Mouse (Mus musculus) neural tube, embryonic 15.5 days (tissue): Measurements from ENCODE around the gene Sec24b. TPM values are rescaled to one million over a fixed set of nuclear protein-coding genes. Genes with fewer than 3 reads are reported as not detected.

Experiments used
- ATAC-seq: fragments of 200-750 bp; cut with Nextera tagmentation; 2 replicates; pipeline ENCODE4 v1.8.0; 2017; ENCODE audit warnings: mild to moderate bottlenecking, moderate TSS enrichment, moderate library complexity; ENCODE audit not compliant: low FRiP score
- H3K27ac ChIP-seq: fragments of 300-500 bp; sonication (generic); replicated peaks from 2 replicates; pipeline ENCODE4 v1.5.1; 2015; ENCODE audit warnings: mild to moderate bottlenecking, inconsistent platforms
- H3K27me3 ChIP-seq: fragments of 300-500 bp; sonication (generic); replicated peaks from 2 replicates; pipeline ENCODE4 v1.6.1; 2015; ENCODE audit warnings: inconsistent platforms
- H3K36me3 ChIP-seq: fragments of 300-500 bp; sonication (generic); 2 replicates; pipeline ENCODE4 v1.6.1; 2015; ENCODE audit warnings: inconsistent platforms
- H3K4me1 ChIP-seq: fragments of 300-500 bp; sonication (generic); 2 replicates; pipeline ENCODE4 v1.6.1; 2015; ENCODE audit warnings: inconsistent platforms
- H3K4me2 ChIP-seq: fragments of 300-500 bp; sonication (generic); 2 replicates; pipeline ENCODE4 v1.6.1; 2015; ENCODE audit warnings: inconsistent platforms, mild to moderate bottlenecking, moderate library complexity
- H3K4me3 ChIP-seq: fragments of 300-500 bp; sonication (generic); replicated peaks from 2 replicates; pipeline ENCODE4 v1.5.1; 2015; ENCODE audit warnings: mild to moderate bottlenecking, inconsistent platforms
- H3K9ac ChIP-seq: fragments of 300-500 bp; sonication (generic); replicated peaks from 2 replicates; pipeline ENCODE4 v1.6.1; 2015; ENCODE audit warnings: mild to moderate bottlenecking, inconsistent platforms
- H3K9me3 ChIP-seq: fragments of 300-500 bp; sonication (generic); replicated peaks from 2 replicates; pipeline ENCODE4 v1.6.1; 2016; ENCODE audit warnings: inconsistent platforms
- WGBS: fragments of 180-500 bp; shearing (Covaris S2); methylation state at CpG from one replicate; pipeline ENCODE4 v1.1.7; 2015; ENCODE audit warnings: mixed read lengths; 5-methylcytosine and 5-hydroxymethylcytosine counted together
- polyA plus RNA-seq: library from polyadenylated mRNA; unstranded; fragments of >200 nt; fragmentation: Nextera tagmentation; extraction: Ambion mirVana; gene quantifications from 2 replicates; pipeline ENCODE4 v1.2.1, GENCODE M21; 2015

The Sec24b gene
- polyA plus RNA-seq, 1 experiment from 2014 or later, result 30.4 TPM

DNA sequence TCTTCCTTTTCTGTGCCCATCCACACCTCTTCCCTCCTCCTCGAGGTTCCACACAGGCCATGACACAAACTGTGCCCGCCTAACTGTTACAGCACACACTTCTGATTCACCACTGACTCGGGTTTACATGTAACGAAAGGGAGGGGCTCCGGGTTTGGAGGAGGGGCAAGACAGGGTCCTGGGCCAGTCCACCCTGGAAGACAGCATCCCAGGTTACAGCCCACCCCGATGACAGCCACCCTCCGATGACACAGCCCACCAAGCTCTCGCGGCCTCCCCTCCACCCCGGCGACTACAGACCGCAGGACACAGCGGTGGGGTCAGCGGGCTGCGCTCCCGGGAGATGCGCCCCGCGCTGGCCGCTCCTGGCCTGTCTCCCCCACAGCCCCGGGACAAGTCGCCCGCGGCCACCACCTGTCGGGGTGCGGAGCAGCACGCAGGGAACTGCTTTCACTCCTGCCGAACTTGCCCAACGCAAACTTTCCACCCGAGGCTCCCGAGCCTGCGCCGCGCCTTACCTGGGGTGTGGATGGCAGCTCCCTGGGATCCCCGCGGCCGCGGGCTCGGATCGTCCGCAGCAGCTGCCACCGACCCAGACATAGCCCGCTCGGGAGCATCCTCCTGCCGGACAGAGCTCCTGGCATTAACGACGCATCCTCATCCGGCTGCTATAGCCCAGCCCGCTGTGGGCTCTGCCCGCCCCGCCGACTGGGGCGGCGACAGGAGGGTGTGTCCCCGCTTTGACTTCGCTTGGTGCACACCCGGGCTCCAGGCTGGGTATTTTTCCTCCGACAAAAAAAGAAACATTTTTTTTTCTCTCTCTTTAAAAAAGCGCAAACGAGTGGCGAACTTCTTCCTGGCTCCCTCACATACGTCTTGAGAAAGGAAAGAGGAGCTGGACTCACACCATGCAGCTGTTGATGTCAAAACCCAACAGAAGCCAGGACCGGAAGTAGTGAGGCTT lies 91.6 kb downstream of the Sec24b start, which contains the start of gene Mcub:
Gene Mcub (minus strand): TSS at position 775 of the 964 bp plus-strand sequence.
- Histone ChIP-seq H3K4me2 (peak within 1 kb of the TSS; percentile 97), H3K36me3 (no peaks in the 10 kb centered on the region), H3K4me1 (peaks cover 24% of the 10 kb centered on the region), H3K27ac (no peak within 1 kb of the TSS), H3K4me3 (peak within 1 kb of the TSS; percentile 49), H3K9ac (peak within 1 kb of the TSS; percentile 53), H3K9me3 (no peaks in the 10 kb centered on the region), H3K27me3 (peaks cover 22% of the 10 kb centered on the region)
- peak; percentile 61 for ATAC-seq
- under 1% methylated on average over 63 of the region's 63 CpGs for WGBS

DNA sequence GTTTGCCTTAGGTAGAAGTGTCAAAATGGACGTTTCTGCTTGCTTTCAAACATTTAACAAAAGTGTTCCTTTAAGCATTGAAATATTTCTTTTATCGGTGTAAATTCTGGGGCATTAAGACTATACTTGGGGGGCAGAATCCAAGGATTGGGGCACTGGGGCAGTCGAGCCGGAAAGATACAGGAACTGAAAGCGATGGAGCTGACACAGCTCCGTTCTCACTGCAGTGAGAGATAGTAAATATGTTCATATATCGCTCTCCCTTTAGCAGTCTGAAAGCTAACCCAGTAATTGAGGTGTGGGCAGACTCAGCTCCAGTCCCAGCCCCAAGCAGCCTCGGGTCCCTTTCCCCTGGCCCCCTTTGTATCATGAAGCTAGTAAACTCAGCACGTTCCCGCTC lies 92.3 kb downstream of the Sec24b start:
- Histone ChIP-seq H3K9me3 (no peaks in the 10 kb centered on the region), H3K36me3 (no peaks in the 10 kb centered on the region), H3K4me2 (peak overlapping the region; percentile 97), H3K9ac (0 out of 2 replicates have a peak overlapping the region, but pooled peaks have one; percentile 53), H3K4me3 (peak overlapping the region; percentile 49), H3K27me3 (peaks cover 22% of the 10 kb centered on the region), H3K4me1 (peaks cover 24% of the 10 kb centered on the region), H3K27ac (no peak overlapping the region)
- WGBS, result 32% methylated on average over 10 of the region's 10 CpGs
- peak; percentile 12; the same call in 1 of the 2 replicates for ATAC-seq

DNA sequence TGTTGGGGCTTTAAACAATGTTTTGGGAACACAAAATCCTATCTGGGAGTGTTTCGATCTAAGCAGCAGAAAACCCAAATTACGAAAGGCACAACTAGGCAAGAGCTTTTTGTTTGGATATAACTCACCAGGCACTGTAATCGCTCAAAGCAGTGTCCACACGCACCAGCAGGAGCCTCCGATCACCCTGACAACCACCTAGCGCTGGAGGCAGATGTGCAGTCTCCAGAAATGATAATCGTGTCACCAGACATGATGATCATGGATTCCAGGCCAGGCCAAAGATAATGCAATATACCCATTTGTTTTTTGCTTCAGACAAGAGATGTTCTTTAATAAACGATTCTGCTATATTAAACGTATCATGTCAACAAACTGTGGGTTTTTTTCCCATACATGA lies 93.5 kb downstream of the Sec24b start:
- ATAC-seq, result no peak
- H3K9ac ChIP-seq, result no peak overlapping the region
- H3K4me3 ChIP-seq, result no peak overlapping the region
- H3K9me3 ChIP-seq, result no peaks in the 10 kb centered on the region
- H3K27ac ChIP-seq, result no peak overlapping the region
- peaks cover 27% of the 10 kb centered on the region for H3K4me1 ChIP-seq
- WGBS, result 65% methylated on average over 9 of the region's 9 CpGs
- H3K27me3 ChIP-seq, result peaks cover 22% of the 10 kb centered on the region
- H3K36me3 ChIP-seq, result no peaks in the 10 kb centered on the region
- no peak overlapping the region for H3K4me2 ChIP-seq

DNA sequence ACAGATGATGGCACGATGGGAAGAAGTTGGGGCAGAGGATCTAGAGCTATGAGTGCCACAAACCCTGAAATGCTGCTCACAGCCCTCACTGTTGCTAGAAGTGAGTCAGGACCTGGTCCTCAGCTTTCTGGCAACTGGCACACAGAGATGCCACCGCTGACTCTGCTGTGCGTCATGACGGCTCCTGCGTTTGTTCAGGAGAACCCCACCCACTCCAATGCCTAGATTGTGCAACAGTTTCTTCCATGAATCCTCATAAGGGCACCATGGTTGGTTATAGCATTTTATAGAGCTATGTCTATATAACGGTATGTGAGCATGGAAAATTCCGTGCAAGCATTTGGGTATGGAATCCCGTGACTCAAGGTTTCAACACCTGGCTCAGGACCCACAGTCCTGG lies 96.7 kb downstream of the Sec24b start:
- H3K9me3 ChIP-seq, result no peaks in the 10 kb centered on the region
- H3K9ac ChIP-seq, result no peak overlapping the region
- H3K4me3 ChIP-seq, result no peak overlapping the region
- H3K4me2 ChIP-seq, result no peak overlapping the region
- no peaks in the 10 kb centered on the region for H3K36me3 ChIP-seq
- peaks cover 14% of the 10 kb centered on the region for H3K27me3 ChIP-seq
- H3K27ac ChIP-seq, result no peak overlapping the region
- WGBS, result 95% methylated on average over 8 of the region's 8 CpGs
- peaks cover 16% of the 10 kb centered on the region for H3K4me1 ChIP-seq
- no peak for ATAC-seq

DNA sequence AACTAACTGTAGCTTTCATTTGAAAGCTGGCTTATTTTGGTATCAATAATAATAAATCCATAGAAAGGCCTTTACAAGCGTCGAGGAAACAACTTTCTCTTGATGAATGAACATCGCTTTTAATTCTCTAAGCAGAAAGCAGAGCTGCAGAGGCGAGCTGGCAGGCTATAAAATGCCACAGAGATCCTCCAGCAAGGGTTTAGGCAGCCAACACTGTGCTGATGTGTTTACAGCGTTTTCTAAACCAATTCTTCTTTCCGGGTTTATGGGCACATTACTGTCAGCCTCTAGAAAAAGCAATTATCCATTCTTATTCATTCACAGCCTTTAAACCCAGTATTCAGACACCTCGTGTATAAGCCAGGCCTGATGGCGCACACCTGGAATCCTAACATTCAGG lies 98.8 kb downstream of the Sec24b start:
- 26% methylated on average over 8 of the region's 8 CpGs for WGBS
- H3K4me2 ChIP-seq, result no peak overlapping the region
- H3K4me3 ChIP-seq, result no peak overlapping the region
- ATAC-seq, result peak; percentile 75; the same call in 1 of the 2 replicates
- H3K4me1 ChIP-seq, result peaks cover 8% of the 10 kb centered on the region
- no peaks in the 10 kb centered on the region for H3K27me3 ChIP-seq
- H3K27ac ChIP-seq, result peak overlapping the region; percentile 56
- no peaks in the 10 kb centered on the region for H3K36me3 ChIP-seq
- no peaks in the 10 kb centered on the region for H3K9me3 ChIP-seq
- no peak overlapping the region for H3K9ac ChIP-seq

DNA sequence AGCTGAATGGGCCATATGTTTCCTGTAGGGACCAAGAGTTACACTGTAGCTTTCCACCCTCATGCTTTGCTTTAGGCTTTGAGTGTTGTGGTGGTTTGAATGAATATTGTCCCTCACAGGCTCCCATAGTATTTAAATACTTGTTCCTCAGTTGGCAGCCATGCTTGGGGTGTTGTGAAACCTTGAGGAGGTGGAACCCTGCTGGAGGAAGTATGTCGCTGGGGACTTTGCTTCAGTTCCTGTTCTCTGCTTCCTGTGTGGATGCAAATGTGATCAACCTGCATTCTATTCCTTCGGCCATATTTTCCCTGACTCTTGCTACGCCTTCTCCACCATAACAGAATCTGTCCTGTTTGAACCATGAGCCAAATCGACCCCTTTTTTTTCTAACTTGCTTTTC lies 108.1 kb downstream of the Sec24b start:
- no peaks in the 10 kb centered on the region for H3K9me3 ChIP-seq
- no peak overlapping the region for H3K9ac ChIP-seq
- no peaks in the 10 kb centered on the region for H3K36me3 ChIP-seq
- H3K27ac ChIP-seq, result no peak overlapping the region
- no peak for ATAC-seq
- H3K27me3 ChIP-seq, result no peaks in the 10 kb centered on the region
- WGBS, result 80% methylated on average over 4 of the region's 4 CpGs
- no peak overlapping the region for H3K4me3 ChIP-seq
- H3K4me2 ChIP-seq, result no peak overlapping the region
- H3K4me1 ChIP-seq, result no peaks in the 10 kb centered on the region

DNA sequence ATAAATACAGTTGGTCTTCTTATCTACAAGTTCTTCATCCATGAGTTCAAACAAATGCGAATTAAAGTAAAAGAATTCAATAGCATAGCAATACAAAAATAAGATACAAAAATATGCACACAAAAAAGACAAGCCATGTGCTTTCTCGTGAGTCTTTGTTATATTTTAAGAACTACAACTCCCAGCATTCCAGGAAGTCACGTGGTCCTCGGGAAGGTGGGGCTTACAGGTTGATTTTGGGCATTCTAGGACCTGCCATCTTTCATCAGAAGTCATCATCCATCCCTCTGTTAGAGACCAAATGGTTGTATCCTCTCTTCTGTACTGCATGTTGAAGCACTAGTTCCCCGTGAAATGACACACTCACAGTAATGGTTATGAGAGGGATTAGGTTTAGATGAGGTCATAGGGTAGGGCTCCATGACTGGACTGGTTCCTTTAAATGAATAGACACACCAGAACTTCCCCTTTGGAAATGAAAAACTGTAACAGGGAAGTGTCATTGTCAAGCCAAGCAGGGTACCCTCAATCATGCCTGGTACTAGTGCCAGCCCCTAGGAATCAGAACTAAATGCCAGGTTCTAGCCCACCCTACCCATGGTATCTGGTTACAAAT lies 112.1 kb downstream of the Sec24b start:
- Histone ChIP-seq H3K4me3 (no peak overlapping the region), H3K9me3 (no peaks in the 10 kb centered on the region), H3K9ac (no peak overlapping the region), H3K27me3 (no peaks in the 10 kb centered on the region), H3K27ac (no peak overlapping the region), H3K36me3 (no peaks in the 10 kb centered on the region), H3K4me1 (no peaks in the 10 kb centered on the region), H3K4me2 (no peak overlapping the region)
- 85% methylated on average over 5 of the region's 5 CpGs for WGBS
- no peak for ATAC-seq

DNA sequence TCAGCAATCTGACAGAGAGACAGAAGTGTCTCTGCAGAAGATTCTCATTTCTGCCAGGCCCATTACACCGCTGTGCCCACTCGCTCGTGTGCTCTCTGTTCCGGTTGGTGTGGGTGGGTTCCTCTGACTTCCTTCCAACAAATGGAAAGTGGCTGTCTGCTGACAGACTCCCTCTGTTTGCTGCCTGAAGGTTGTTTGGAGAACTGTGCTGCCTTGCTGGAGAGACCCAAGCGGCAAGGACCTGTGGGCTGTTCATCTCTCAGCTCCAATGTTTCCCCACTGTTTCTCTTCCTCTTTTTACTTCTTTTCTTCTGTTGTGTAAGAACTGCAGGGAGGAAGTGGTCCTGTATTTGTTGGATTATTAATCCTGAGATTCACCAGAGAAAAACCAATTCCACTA lies 113.0 kb downstream of the Sec24b start:
- ATAC-seq, result no peak
- H3K36me3 ChIP-seq, result no peaks in the 10 kb centered on the region
- no peak overlapping the region for H3K4me3 ChIP-seq
- no peak overlapping the region for H3K27ac ChIP-seq
- H3K27me3 ChIP-seq, result no peaks in the 10 kb centered on the region
- 95% methylated on average over 5 of the region's 5 CpGs for WGBS
- no peaks in the 10 kb centered on the region for H3K4me1 ChIP-seq
- no peak overlapping the region for H3K4me2 ChIP-seq
- H3K9ac ChIP-seq, result no peak overlapping the region
- no peaks in the 10 kb centered on the region for H3K9me3 ChIP-seq

DNA sequence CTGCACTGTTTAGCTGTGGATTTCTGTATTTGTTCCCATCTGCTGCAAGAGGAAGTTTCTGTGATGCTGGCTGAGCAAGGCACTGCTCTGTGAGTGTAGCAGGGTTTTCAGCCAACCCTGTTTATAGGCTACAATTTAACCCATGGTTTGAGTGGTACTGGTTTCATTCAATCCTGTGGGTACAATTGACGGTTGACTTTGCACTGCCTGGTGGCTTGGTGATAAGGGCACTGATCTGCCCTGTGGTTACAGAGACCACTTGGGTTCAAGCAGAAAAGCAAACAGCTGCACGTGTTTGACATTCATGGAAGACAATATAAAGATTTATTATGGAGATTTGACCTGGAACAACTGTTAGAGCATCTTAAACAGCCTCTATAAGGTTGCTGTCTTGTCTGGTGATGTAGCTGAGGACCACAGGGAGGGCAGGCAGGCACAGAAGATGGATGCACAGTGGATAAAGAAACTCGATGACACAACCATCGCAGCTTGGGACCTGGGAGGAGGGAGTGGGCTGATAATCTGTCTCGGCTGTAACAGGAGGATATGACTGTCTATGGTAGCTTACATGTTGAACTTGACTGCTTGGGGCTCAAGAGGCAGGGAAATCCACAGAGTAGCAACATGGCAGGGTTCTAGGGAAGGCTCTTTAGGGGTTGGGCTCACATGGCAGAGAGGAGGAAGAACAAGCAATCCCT lies 115.0 kb downstream of the Sec24b start:
- H3K27ac ChIP-seq, result no peak overlapping the region
- no peak overlapping the region for H3K4me2 ChIP-seq
- 67% methylated on average over 5 of the region's 5 CpGs for WGBS
- H3K36me3 ChIP-seq, result no peaks in the 10 kb centered on the region
- H3K4me1 ChIP-seq, result no peaks in the 10 kb centered on the region
- H3K4me3 ChIP-seq, result no peak overlapping the region
- no peak for ATAC-seq
- H3K9ac ChIP-seq, result no peak overlapping the region
- H3K9me3 ChIP-seq, result no peaks in the 10 kb centered on the region
- no peaks in the 10 kb centered on the region for H3K27me3 ChIP-seq

DNA sequence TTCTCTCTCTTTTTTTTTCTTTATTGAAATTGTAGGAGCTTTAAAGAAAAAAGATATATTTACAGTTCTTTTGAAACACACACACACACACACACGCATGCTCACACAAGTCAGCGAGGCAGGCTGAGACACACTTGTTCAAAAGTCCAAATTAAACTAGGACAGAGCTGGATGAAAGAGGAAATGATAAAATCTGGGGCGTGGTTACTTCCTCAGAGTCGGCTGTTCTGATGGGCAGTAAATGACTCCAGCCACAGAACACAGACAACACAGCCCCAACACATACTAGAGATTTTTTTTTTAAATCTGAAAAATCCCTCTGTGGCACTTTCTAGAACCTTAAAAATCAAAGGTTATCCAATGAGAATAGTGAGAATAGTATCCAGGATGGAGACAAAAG lies 117.5 kb downstream of the Sec24b start:
- ATAC-seq, result no peak
- 88% methylated on average over 4 of the region's 4 CpGs for WGBS

DNA sequence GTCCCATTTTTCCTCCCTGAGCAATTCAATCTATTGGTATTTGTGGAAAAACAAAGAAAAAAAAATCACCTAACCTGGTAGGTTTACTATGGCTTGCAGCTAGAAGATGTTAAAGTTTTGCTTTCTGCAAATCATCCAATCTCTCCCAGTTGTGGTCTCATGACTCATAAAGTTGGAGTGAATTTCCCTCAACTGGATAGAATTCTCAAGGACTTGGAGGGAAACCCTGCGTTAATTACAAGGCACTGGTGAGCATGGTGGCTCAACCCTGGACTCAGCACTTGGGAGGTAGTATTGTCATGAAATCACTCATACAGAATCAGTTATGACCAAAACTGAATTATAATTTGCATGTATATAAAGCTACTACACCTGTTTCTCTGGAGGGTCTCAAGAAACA lies 120.1 kb downstream of the Sec24b start:
- Histone ChIP-seq H3K36me3 (no peaks in the 10 kb centered on the region), H3K9me3 (no peaks in the 10 kb centered on the region), H3K27ac (no peak overlapping the region), H3K9ac (no peak overlapping the region), H3K4me2 (no peak overlapping the region), H3K4me3 (no peak overlapping the region), H3K4me1 (peaks cover 8% of the 10 kb centered on the region; the same call in 1 of the 2 replicates), H3K27me3 (no peaks in the 10 kb centered on the region)
- 100% methylated on average over 1 of the region's 1 CpGs for WGBS
- no peak for ATAC-seq

More for the DNA sequence above, 117.5 kb downstream of the Sec24b start:
- Histone ChIP-seq H3K27ac (no peak overlapping the region), H3K9me3 (no peaks in the 10 kb centered on the region), H3K9ac (no peak overlapping the region), H3K4me3 (no peak overlapping the region), H3K36me3 (no peaks in the 10 kb centered on the region), H3K27me3 (no peaks in the 10 kb centered on the region), H3K4me1 (no peaks in the 10 kb centered on the region), H3K4me2 (no peak overlapping the region)
